Mouse (Mus musculus): ENCODE results near the gene Rpl37. TPM values are rescaled to one million over a fixed set of nuclear protein-coding genes. Genes with fewer than 3 reads are reported as not detected.

The Rpl37 gene
- polyA plus RNA-seq, 1 experiment from 2014 or later, result 603 TPM

DNA sequence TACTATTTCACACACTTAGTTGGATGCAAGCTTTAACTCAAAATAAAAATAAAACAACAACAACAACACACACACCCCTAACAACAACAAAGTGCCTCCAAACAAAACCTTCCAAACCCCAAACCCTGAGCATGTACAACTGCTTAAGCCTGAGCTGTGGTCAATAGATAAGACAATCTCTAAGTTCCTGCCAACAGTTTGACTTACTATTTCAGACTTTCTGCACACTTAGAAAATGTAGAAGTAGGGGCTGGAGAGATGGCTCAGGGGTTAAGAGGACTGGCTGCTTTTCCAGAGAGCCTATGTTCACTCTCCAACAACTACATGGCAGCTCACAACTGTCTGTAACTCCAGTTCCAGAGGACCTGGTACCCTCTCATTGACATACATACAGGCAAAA, 23.9 kb downstream of the Rpl37 start:
- no peak for ATAC-seq (ENCODE audit: insufficient number of reproducible peaks, insufficient read depth, low FRiP score, low TSS enrichment, low read depth)
- Histone ChIP-seq H3K9me3 (no peaks in the 10 kb centered on the region), H3K27me3 (no peaks in the 10 kb centered on the region), H3K4me2 (no peak overlapping the region), H3K4me3 (replicated peaks) (no peak overlapping the region), H3K4me1 (replicated peaks) (peaks cover 9% of the 10 kb centered on the region), H3K36me3 (no peaks in the 10 kb centered on the region), H3K9ac (replicated peaks) (no peak overlapping the region), H3K27ac (no peak overlapping the region)

DNA sequence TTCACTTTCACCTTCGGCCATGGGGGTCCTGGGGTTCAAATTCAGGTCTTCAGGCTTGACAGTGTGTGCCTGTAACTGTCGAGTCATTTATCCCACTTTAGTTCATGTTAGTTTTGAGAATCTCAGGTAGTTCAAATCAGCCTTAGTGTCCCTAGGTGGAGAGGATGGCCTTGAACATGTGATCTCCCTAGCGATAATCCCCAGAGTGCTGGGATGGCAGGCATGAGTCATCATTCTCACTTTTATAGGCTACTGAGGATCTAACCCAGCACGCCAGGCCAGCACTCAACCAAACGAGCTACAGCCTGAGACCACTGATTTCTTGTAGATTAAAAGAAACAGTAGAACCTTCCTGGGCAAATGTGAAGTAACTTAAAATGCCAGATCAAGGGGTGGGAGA, 25.6 kb downstream of the Rpl37 start:
- Histone ChIP-seq H3K27me3 (no peaks in the 10 kb centered on the region), H3K27ac (no peak overlapping the region), H3K4me3 (replicated peaks) (no peak overlapping the region), H3K9ac (replicated peaks) (no peak overlapping the region), H3K4me2 (no peak overlapping the region), H3K9me3 (no peaks in the 10 kb centered on the region), H3K36me3 (no peaks in the 10 kb centered on the region), H3K4me1 (replicated peaks) (peaks cover 11% of the 10 kb centered on the region)
- WGBS, result 54% methylated on average over 5 of the region's 5 CpGs
- no peak for ATAC-seq (ENCODE audit: insufficient number of reproducible peaks, insufficient read depth, low FRiP score, low TSS enrichment, low read depth)

DNA sequence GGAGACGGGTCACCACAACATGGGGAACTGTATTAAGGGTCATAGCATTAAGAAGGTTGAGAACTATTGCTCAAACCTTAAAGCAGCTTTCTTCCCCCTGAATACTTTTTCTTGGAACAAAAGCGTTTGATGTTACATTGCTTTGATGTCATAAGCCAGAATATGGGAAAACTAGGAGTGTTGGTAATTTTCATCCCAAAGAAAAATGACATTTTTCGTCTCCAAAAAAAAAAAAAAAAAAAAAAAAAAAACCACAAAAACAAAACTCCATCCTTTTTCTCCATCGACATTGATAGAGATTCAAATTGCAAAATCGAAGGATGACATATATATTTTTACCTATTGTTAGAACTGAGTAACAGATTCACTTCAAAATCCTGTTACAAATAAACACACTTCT, 26.3 kb downstream of the Rpl37 start:
- Histone ChIP-seq H3K4me3 (replicated peaks) (no peak overlapping the region), H3K4me2 (no peak overlapping the region), H3K27me3 (no peaks in the 10 kb centered on the region), H3K9ac (replicated peaks) (no peak overlapping the region), H3K36me3 (no peaks in the 10 kb centered on the region), H3K4me1 (replicated peaks) (peaks cover 12% of the 10 kb centered on the region), H3K9me3 (no peaks in the 10 kb centered on the region), H3K27ac (no peak overlapping the region)
- WGBS, result 76% methylated on average over 5 of the region's 5 CpGs
- ATAC-seq (ENCODE audit: insufficient number of reproducible peaks, insufficient read depth, low FRiP score, low TSS enrichment, low read depth), result no peak

DNA sequence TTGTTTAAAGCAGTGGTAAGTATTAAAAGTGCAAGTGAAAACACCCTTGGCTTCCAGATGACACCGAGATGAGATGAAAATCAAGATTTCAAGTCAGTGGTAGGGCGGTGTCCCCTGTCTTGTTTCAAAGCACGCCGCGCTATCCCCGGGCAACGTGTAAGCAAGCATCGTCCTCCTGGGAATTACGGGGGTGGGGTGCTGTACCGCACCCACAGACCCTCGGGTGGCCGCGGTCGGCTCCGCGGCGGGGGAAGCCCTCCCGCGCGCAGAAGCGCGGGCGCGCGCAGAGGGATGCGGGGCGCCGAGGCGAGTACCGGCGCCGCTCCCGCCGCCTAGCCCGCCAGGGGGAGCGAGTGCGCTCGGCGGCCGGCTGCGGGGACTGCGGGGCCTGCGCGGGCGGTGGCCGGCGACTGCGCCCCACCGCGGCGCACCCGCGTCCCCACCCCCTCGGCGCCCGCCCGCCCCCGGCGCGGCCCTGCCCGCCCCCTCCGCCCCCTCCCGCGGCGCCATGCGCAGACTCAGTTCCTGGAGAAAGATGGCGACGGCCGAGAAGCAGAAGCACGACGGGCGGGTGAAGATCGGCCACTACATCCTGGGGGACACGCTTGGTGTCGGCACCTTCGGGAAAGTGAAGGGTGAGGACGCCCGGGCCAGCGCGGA, 27.0 kb downstream of the Rpl37 start, which contains the start of gene Prkaa1:
Prkaa1 (plus strand) TSS at position 501 of the 660 bp plus-strand sequence.
- WGBS, result under 1% methylated on average over 72 of the region's 80 CpGs
- peak within 1 kb of the TSS; percentile 84 for H3K9ac ChIP-seq (replicated peaks)
- peak within 1 kb of the TSS; percentile 80 for H3K4me3 ChIP-seq (replicated peaks)
- no peaks in the 10 kb centered on the region for H3K27me3 ChIP-seq
- H3K4me1 ChIP-seq (replicated peaks), result peaks cover 20% of the 10 kb centered on the region
- H3K27ac ChIP-seq, result peak within 1 kb of the TSS; percentile 93
- ATAC-seq (ENCODE audit: insufficient number of reproducible peaks, insufficient read depth, low FRiP score, low TSS enrichment, low read depth), result peak; percentile 85
- no peaks in the 10 kb centered on the region for H3K9me3 ChIP-seq
- peak within 1 kb of the TSS; percentile 67 for H3K4me2 ChIP-seq
- no peaks in the 10 kb centered on the region for H3K36me3 ChIP-seq

DNA sequence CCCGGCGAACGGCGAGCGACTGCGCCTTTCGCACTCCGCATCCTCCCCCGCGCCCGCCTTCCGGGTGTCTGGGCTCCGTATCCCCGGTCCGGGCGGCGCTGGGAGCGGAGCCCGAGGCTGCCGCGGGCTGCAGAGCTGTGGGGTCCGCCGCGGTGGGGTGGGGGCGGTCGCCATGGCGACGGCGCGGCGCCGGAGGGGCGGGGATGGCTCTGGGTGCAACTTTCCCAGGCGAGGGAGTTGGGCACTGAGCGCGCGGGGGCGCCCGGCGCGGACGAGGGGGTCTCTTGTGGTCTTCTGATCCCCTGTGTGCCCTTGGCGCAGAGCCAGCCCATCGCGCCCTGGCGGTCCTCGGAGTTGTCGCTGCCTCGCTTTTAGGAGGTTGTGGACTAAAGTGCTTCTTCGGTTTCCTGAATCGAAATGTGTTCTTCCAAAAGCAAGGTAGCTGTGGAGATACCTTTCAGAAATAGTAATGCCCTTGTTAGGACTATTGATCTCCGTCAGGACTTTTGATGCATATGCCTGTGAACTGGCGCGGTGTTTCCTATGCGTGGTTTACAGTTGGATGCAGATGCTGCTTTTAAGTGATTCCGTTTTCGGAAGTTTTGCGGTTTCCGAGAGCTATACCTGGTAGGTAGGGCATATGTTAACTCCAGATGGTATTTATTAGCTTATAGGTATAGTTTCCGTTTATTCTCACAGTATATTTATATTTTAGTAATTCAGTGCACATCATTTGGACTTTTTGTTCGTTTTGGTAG, 27.8 kb downstream of the Rpl37 start:
- peak overlapping the region; percentile 67 for H3K4me2 ChIP-seq
- H3K27ac ChIP-seq, result peak overlapping the region; percentile 93
- H3K27me3 ChIP-seq, result no peaks in the 10 kb centered on the region
- peaks cover 27% of the 10 kb centered on the region for H3K4me1 ChIP-seq (replicated peaks)
- H3K4me3 ChIP-seq (replicated peaks), result peak overlapping the region; percentile 80
- H3K9me3 ChIP-seq, result no peaks in the 10 kb centered on the region
- ATAC-seq (ENCODE audit: insufficient number of reproducible peaks, insufficient read depth, low FRiP score, low TSS enrichment, low read depth), result peak; percentile 81
- H3K9ac ChIP-seq (replicated peaks), result peak overlapping the region; percentile 84
- WGBS, result under 1% methylated on average over 54 of the region's 61 CpGs
- H3K36me3 ChIP-seq, result no peaks in the 10 kb centered on the region

DNA sequence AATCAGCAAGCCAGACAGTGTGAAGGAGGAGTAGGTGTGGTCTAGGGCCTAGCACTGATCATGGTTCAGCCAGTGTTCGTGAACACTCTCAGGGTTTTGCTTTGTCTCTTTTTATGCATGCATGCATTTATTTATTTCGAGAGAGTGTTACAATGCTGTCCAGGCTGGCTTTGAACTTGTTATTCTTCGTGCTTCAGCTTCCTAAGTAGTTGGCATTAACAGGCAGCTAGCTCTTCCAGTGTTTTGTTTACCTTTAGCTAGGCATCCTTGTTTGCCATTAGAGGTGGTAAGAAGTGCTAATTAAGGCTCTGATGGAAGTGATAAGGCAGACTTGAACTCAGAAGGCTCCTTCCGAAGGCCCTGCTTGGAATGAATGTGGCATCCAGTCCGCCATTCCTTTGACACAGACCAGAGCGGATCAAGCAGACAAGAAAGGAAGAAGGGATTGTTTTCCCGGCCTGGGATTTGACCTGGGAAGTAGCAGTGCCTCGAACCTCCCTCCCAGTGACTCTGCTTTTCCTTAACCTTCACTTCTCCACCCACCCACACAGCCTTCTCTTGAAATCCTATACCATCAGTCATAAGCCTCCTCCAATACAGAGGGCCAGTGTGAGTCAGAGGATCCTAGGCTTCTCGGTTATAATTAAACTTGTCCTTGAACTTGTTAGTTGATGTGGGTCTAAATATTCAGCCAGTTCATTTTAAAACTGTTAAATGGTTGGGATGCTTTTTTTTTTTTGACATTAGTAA, 28.9 kb downstream of the Rpl37 start:
- WGBS, result 42% methylated on average over 9 of the region's 9 CpGs
- Histone ChIP-seq H3K27me3 (no peaks in the 10 kb centered on the region), H3K4me1 (replicated peaks) (peaks cover 33% of the 10 kb centered on the region), H3K4me3 (replicated peaks) (peak overlapping the region; percentile 80), H3K36me3 (no peaks in the 10 kb centered on the region), H3K4me2 (peak overlapping the region; percentile 67), H3K9ac (replicated peaks) (no peak overlapping the region), H3K27ac (no peak overlapping the region), H3K9me3 (no peaks in the 10 kb centered on the region)
- no peak for ATAC-seq (ENCODE audit: insufficient number of reproducible peaks, insufficient read depth, low FRiP score, low TSS enrichment, low read depth)

DNA sequence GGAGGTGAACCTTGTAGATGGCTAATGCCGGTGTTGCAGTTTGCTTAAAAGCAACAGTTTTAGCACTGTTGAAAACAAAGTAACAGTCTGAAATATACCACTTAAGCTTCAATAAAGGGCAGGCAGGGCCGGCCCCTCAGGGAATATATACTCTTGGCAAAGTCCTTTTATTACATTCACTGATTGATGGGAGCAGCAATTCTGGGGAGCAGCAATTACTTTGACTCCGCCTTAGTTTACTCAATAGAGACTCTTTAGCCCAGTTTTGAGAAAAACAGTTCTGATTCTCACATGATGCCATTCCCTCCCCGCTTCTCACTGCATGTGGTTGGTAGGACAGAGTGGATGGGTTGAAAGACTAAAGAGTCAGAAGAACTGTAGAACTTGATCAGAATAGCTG, 32.7 kb downstream of the Rpl37 start:
- H3K27ac ChIP-seq, result peak overlapping the region; percentile 53; the same call in 1 of the 2 replicates
- peaks cover 33% of the 10 kb centered on the region for H3K4me1 ChIP-seq (replicated peaks)
- H3K4me2 ChIP-seq, result peak overlapping the region; percentile 31
- H3K9me3 ChIP-seq, result no peaks in the 10 kb centered on the region
- H3K9ac ChIP-seq (replicated peaks), result no peak overlapping the region
- peak; percentile 8; the same call in 1 of the 2 replicates for ATAC-seq (ENCODE audit: insufficient number of reproducible peaks, insufficient read depth, low FRiP score, low TSS enrichment, low read depth)
- no peak overlapping the region for H3K4me3 ChIP-seq (replicated peaks)
- H3K36me3 ChIP-seq, result no peaks in the 10 kb centered on the region
- WGBS, result 30% methylated on average over 4 of the region's 4 CpGs
- no peaks in the 10 kb centered on the region for H3K27me3 ChIP-seq

DNA sequence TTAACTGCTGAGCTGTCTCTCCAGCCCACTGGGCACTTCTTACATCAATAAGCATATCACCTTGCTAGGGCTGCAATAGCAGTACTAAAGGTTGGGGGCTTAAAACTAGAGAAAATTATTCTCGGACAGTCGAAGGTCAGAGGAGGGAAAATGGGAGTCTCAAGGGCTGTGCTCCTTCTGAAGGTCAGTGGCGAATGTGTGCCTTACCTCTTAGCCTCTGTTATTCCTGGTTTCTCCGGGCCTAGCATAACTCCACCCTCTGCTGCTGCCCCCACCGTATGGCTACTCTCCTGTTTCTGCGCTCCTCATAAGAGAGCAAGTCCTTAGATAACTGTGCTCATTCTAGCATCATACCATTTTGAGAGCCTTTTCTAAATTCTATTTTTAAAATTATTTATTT, 35.7 kb downstream of the Rpl37 start:
- no peak overlapping the region for H3K9ac ChIP-seq (replicated peaks)
- H3K4me3 ChIP-seq (replicated peaks), result no peak overlapping the region
- no peaks in the 10 kb centered on the region for H3K27me3 ChIP-seq
- no peaks in the 10 kb centered on the region for H3K36me3 ChIP-seq
- ATAC-seq (ENCODE audit: insufficient number of reproducible peaks, insufficient read depth, low FRiP score, low TSS enrichment, low read depth), result no peak
- H3K4me1 ChIP-seq (replicated peaks), result peaks cover 27% of the 10 kb centered on the region
- H3K27ac ChIP-seq, result no peak overlapping the region
- 91% methylated on average over 6 of the region's 6 CpGs for WGBS
- H3K9me3 ChIP-seq, result no peaks in the 10 kb centered on the region
- H3K4me2 ChIP-seq, result no peak overlapping the region

DNA sequence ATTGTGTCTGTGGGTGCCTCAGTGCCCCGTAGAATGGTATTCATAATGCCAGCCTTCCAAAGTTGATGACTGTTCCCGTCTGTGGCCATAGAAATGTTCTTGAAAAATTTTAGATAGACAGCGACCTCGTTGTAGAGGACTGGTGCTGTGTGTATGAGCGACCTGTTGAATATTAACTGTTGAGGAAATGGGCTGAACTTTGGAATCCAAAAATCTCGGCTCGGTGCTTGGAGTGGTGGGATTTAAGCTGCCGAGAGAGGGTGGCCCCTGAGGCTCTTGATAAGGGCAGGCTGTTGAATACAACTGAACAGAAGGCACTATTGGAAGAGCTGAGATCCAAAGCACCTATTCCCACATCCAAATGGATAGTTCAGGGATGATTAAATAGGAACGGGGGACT, 38.2 kb downstream of the Rpl37 start:
- 86% methylated on average over 9 of the region's 9 CpGs for WGBS
- peaks cover 7% of the 10 kb centered on the region for H3K4me1 ChIP-seq (replicated peaks)
- no peak overlapping the region for H3K4me2 ChIP-seq
- H3K4me3 ChIP-seq (replicated peaks), result no peak overlapping the region
- H3K36me3 ChIP-seq, result 0 out of 2 replicates have a peak, but pooled peaks cover 4% of the 10 kb centered on the region
- H3K27me3 ChIP-seq, result no peaks in the 10 kb centered on the region
- no peak overlapping the region for H3K9ac ChIP-seq (replicated peaks)
- ATAC-seq (ENCODE audit: insufficient number of reproducible peaks, insufficient read depth, low FRiP score, low TSS enrichment, low read depth), result no peak
- no peaks in the 10 kb centered on the region for H3K9me3 ChIP-seq
- no peak overlapping the region for H3K27ac ChIP-seq

DNA sequence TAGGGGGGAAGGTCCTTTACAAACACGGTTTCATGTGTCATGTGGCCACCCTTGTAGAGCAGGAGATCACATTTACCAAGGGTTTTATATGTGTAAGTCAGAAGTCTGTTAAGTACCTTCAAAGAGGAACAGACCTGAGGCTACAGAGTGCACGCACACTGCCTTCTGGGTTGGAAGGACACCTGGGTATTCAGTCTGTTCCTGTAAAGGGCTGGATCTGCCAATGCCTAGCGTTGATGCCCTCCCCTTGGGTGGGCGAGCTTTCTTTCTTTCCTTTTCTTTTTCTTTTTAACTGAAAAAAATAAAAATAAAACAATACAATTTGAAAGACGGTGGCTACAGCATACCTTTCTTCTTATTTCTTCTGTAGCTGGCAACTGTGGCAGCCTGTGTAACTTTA, 38.6 kb downstream of the Rpl37 start:
- no peak overlapping the region for H3K4me2 ChIP-seq
- peaks cover 5% of the 10 kb centered on the region; the same call in 1 of the 2 replicates for H3K4me1 ChIP-seq (replicated peaks)
- 0 out of 2 replicates have a peak, but pooled peaks cover 5% of the 10 kb centered on the region for H3K36me3 ChIP-seq
- 76% methylated on average over 5 of the region's 5 CpGs for WGBS
- ATAC-seq (ENCODE audit: insufficient number of reproducible peaks, insufficient read depth, low FRiP score, low TSS enrichment, low read depth), result no peak
- no peak overlapping the region for H3K4me3 ChIP-seq (replicated peaks)
- no peaks in the 10 kb centered on the region for H3K9me3 ChIP-seq
- H3K27me3 ChIP-seq, result no peaks in the 10 kb centered on the region
- no peak overlapping the region for H3K9ac ChIP-seq (replicated peaks)
- no peak overlapping the region for H3K27ac ChIP-seq

DNA sequence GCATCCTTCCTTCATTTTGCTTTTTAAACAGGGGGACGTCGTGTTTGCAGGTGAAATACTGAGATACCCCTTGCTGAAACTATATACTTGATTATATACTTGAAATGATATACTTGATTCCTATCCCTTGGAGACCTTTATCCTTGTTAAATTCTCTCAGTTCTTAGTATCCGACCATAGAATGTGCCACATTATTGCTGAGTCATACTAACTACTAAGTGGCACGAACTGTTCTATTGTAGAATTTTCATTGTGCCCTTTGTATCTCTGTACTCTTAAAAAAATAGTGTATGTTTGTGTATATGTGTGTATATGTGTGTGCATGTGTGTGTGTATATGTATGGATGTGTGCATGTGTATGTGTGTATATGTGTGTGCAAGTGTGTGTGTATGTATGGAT, 39.9 kb downstream of the Rpl37 start:
- H3K36me3 ChIP-seq, result peaks cover 10% of the 10 kb centered on the region; the same call in 1 of the 2 replicates

More for the DNA sequence above, 39.9 kb downstream of the Rpl37 start:
- Histone ChIP-seq H3K9me3 (no peaks in the 10 kb centered on the region), H3K9ac (replicated peaks) (no peak overlapping the region), H3K4me3 (replicated peaks) (no peak overlapping the region), H3K4me2 (no peak overlapping the region), H3K4me1 (replicated peaks) (peaks cover 5% of the 10 kb centered on the region; the same call in 1 of the 2 replicates), H3K27ac (no peak overlapping the region), H3K27me3 (no peaks in the 10 kb centered on the region)
- no peak for ATAC-seq (ENCODE audit: insufficient number of reproducible peaks, insufficient read depth, low FRiP score, low TSS enrichment, low read depth)
- WGBS, result 89% methylated on average over 4 of the region's 4 CpGs
